Mouse (Mus musculus) kidney, postnatal 25 days (tissue): ENCODE data around the gene Cobl.
A peak's percentile ranks its signal among the peaks of the same experiment; 100 is the strongest.

Experiments
- DNase-seq, 2 experiments: peaks; one replicate each; pipeline ENCODE4 v3.0.0; 2021; ENCODE audit warnings: mixed read lengths in 2 of 2

Gene Cobl

GRCm38 (mm10) chr11:12443614-12444013, 21.1 kb downstream of the Cobl start:
- DNase-seq: no peak

- no peak for DNase-seq
Observed at GRCm38 (mm10) chr11:12443185-12443584, 21.6 kb downstream of the Cobl start.

DNA sequence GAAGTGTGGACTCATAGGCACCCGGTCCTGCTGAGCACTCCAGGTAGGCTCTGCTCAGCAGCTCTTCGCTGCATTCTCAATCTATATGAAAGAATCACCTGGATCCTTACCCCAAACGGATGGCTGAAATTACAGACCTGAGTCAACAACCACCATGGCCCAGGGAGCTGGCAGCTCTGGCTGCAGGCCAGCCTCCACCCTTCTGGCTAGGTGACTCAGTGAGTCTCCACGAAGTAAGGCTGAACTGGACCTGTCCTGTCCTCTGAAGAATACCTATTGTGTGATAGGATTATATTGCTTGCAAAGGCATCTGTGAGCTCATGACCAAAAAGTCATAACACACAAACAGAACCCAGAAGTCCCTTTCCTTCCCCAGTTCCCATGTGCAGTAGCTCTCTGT, 22.5 kb downstream of the Cobl start:
- no peak for DNase-seq

GRCm38 (mm10) chr11:12435905-12436304, 28.9 kb downstream of the Cobl start:
- no peak for DNase-seq

GRCm38 (mm10) chr11:12435018-12435417, 29.7 kb downstream of the Cobl start:
- no peak for DNase-seq

DNA sequence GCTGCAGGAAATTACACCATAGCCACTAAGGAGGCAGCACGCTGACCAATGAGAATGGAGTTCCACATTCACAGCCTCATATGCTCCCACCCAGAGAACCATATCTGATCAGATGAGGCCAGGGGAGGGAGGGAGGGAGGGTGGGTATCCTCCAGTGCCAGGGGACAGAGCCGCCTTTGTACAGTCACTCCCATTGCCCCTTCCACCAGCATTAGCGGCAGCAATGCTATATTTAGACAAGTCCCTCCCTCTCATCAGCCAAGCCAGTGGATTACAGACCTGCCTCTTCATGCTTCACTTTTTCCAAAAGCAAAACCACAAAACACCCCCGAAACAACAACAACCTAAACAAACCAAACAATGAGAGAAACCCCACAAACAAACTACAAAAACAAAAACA, 30.2 kb downstream of the Cobl start:
- DNase-seq: no peak

DNA sequence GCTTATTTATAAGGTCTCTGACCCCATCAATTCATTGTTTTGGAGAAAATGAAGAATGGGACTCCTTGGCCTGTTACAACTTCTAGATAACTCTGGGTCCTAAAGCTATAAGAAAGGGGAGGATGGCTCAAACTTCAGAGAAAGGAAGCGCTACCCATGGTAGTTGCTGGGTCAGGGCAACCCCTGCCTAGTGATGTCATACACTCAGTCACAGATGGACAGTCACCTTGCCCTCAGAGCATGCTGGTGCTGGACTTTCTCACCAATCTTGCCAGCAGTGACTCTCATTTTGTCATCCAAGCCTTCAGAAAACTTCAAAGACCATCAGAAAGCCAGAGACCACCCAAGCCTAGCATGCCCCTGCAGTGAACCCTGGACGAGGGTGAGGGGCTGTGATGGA, 32.8 kb downstream of the Cobl start:
- DNase-seq: no peak

DNA sequence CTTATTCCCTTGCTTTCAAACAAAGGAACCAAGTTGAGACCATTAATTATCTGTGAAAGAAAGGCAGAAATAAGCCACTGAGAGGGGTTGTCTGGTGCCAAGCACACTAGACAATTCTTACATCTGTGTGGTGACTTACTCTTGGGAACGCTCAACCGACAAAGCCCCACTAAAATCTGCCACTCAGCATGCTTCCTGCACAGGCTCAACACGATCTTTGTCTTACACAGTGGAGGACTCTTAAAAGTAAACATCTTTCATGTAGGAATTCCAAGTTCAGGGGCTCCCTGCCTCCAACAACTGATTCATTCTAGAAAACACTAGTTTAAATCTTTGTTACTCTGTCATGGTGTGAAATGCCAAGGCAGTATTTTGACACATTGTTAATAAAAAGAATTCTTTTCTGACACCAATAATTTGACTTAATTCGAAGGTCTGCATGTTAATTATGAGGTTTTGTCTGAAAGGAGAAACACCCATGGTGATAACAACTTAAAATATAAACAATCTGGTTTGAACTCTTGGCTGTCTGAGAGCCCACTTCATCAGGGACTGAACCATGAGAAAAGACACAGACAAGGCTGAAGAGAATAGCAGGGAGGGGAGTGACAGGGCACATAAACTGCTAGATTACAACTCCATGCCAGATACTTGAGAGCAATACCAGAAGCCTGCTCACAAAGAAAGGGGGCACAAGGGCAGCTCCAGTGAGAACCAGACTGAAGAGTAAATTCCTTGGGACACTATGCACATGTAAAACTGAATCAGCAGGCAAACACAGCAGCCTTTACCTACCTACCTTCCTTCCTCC, 34.3 kb downstream of the Cobl start:
- no peak for DNase-seq

- DNase-seq: peak; percentile 73 to 87
Observed at GRCm38 (mm10) chr11:12426746-12427145, 38.0 kb downstream of the Cobl start.

DNA sequence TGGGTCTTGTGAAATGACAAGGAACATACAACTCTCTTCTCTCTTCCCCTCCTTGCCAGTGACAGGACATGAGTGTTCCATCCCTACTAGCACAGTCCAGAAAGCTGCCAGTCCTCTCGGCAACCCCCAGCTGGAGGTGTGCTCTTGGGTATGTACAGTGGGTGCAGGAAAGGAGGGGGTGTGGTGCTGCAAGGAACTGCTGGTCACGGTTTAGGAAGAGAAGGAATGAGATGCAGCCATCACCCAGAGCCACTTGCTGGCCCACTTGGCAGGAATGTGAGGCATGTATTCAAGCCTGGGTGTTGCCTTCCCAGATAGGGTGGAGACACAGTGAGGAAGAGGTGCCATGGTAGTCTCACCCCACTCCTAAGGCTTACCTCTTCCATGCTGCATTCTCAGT, 40.6 kb downstream of the Cobl start:
- peak in 1 of 2 experiments; percentile 39 for DNase-seq

GRCm38 (mm10) chr11:12421183-12421582, 43.6 kb downstream of the Cobl start:
- no peak for DNase-seq

GRCm38 (mm10) chr11:12420146-12420545, 44.6 kb downstream of the Cobl start:
- DNase-seq: no peak

DNA sequence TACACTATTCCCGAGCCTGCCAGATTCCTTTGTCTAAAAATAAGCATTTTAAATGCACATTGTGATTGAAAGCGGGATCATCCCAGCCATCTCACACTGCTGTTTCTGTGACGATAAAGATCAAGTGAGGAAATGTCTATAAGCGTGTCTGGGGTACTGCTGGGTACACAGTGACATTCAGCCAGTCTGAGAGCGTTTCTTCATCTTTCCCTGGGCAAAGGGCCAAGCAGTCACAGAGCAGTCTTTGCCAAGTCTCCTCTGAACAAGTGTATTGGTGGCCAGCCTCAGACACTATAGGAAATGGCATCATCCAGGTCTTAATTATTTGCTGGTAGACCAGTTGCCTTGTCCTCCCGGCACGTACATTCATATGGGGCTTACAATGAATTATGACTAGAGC, 47.9 kb downstream of the Cobl start:
- DNase-seq: peak; percentile 53 to 54

DNA sequence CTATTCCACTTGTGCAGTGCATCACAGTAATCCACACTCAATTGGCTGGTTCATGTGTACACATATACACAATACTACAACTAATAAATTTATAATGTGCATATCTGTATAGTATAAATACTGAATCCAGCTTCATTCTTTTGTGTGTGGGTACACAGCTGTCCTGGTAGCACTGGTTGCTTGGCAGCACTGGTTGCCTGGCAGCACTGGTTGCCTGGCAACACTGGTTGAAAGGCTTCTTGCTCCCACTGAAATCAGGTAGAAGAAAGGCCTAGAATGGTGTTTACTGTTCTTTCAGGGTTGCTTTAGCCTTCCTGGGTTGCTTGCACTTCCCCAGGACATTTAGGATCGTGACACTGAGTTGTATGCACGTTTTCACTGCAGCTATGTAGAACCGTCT, 49.4 kb downstream of the Cobl start:
- peak; percentile 11 to 40 for DNase-seq

DNA sequence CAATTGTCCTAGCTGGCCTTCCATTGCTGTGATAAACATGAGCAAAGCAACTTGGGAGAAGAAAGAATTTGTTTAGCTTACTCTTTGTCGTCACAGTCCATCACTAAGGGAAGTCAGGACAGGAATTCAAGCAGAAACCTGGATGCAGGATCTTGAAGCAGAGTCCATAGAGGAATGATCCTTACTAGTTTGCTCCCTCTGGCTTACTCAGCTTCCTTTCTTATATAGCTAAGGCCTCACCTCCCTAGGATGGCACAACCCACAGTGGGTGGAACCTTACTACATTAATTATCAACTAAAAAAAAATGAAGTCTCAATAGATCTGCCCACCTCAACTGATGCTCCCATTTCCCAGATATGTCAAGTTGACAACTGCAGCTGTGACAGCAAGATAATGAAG, 52.8 kb downstream of the Cobl start:
- no peak for DNase-seq

- DNase-seq: no peak
Observed at GRCm38 (mm10) chr11:12411075-12411807, 53.5 kb downstream of the Cobl start.

DNA sequence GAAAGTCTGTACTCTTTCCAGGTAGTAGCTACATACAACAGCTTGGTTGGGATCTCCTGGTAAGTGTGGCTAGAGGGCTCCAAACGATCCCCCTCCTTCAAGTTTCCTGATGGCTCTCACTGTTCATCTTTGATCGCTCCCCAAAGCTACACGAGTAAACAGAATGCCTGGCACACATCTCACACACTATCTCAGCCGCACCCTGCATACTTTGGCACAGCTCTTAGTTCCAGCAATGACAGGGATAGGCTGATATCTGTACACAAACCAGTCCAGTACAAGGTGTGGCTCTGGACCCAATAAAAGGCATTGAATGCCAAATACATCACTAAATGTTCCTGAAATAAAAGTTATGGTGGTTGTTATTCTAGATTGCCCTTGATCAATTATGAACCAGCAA, 55.3 kb downstream of the Cobl start:
- DNase-seq: no peak

DNA sequence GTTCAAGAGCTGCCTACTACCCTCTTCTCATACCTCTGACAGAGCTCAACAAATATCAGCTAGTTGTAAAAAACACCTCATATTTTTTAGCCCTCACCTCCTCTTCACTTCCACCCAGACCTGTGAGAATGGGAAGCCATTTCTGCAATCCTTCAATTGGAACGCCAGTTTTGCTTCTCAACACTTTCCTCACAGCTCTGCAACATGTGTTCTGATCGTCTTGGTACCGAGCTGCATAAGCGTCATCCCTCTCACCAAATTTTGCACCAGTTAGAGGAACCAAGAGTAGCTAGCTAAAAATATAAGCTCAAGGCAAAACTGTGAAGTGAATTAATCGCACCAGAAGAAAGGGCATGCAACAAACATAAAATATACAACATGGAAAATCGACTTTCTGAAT, 56.9 kb downstream of the Cobl start:
- no peak for DNase-seq

- no peak for DNase-seq
Observed at GRCm38 (mm10) chr11:12399903-12400302, 64.9 kb downstream of the Cobl start.

DNA sequence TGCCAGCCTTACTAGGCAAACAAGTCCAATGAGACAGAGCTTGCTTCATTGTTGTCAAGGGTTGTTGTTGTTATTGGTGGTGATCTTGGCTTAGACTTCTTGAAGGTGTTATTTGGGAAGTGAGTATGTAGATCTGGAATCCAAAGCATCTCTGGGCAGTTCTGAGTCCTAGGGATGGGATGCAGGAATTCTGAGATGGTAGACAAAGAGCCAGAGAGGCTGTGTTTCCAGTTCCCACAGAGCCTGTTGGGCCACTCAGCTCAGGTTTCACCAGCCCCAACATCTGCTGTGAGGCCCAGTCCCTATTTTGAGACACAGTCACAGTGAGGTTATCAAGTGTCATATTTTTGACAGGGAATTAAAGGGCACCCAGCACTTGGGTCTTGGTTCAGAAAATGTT, 68.6 kb downstream of the Cobl start:
- no peak for DNase-seq

DNA sequence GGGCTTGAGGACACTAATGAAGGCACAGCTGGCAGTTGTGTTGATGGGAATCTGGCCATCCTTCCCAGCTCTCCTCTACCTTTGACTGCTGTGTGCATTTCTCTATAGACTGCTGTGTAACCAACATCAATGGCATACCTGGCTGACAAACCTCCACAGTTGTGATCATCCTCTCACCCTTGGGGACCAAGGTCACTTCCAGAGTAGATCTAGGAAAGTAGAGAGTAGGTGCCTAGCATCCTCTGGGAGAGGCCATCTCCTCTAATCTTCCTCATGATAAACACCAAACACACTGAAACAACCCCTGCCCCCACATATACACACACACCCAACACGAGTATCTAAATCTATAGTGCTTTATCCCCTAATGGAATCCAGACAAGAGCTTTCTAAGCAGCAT, 70.1 kb downstream of the Cobl start:
- no peak for DNase-seq

- no peak for DNase-seq
Observed at GRCm38 (mm10) chr11:12394151-12394550, 70.6 kb downstream of the Cobl start.

DNA sequence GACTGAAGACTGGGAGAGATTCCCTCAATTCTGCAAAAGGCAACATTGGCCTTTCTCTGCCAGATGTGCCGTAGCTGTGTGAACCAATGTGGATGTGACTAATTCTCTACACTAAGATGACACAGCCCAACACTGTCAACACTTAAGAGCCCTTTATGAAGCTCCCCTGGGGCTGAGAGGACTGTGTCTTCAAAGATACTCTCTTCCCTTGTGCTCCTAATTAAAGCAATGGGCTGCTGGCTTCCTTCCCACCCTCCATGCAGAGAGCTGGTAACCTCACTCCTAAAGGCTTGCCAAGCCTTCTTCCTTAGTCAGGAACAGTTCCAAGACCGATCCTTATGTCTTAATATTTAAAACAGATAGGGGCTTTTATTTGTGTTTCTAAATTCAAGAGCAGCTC, 79.9 kb downstream of the Cobl start:
- peak in 1 of 2 experiments; percentile 33 for DNase-seq

DNA sequence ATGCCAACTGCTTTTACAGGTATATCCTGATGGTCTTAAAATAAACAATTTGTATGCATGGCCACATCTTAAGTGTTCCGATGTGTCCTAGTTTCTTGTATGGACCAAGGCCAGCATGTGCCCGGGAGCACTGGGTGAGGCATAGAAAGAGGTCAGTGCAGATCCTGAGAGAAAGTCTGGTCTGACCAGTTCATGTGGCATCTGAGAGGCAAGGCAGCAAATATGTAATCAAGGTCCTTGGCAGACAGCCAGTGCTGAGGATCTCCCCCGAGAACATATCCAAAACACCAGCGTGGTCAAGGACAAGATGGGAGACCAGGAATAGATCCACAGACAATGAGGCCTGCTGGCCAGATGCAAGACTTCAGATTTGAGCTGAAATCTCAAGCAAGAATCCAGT, 81.8 kb downstream of the Cobl start:
- peak; percentile 38 to 53 for DNase-seq
